Mouse (Mus musculus) adrenal gland, adult 10 weeks (tissue): ENCODE data around the gene Zbtb45. TPM values are rescaled to one million over a fixed set of nuclear protein-coding genes. Genes with fewer than 3 reads are reported as not detected.

ENCODE experiments used
- polyA plus RNA-seq: library from polyadenylated mRNA; stranded (reverse); fragments of 350-450 nt; fragmentation: Illumina TruSeq; extraction: RNeasy Lipid Tissue Mini Kit (QIAGEN cat#74804); gene quantifications from one replicate; pipeline ENCODE4 v1.2.3, GENCODE M21; 2014; ENCODE audit warnings: low read depth, low replicate concordance

The Zbtb45 gene
- polyA plus RNA-seq: 0.82 TPM

GRCm38 (mm10) chr7:13010005-13010908, at the start of gene Zbtb45:
Zbtb45 (minus strand) TSS chr7:13010034.

GRCm38 (mm10) chr7:13054287-13055010, 44.6 kb upstream of the Zbtb45 start, which contains the start of gene Mzf1:
Mzf1 (minus strand) TSS chr7:13054764.

DNA sequence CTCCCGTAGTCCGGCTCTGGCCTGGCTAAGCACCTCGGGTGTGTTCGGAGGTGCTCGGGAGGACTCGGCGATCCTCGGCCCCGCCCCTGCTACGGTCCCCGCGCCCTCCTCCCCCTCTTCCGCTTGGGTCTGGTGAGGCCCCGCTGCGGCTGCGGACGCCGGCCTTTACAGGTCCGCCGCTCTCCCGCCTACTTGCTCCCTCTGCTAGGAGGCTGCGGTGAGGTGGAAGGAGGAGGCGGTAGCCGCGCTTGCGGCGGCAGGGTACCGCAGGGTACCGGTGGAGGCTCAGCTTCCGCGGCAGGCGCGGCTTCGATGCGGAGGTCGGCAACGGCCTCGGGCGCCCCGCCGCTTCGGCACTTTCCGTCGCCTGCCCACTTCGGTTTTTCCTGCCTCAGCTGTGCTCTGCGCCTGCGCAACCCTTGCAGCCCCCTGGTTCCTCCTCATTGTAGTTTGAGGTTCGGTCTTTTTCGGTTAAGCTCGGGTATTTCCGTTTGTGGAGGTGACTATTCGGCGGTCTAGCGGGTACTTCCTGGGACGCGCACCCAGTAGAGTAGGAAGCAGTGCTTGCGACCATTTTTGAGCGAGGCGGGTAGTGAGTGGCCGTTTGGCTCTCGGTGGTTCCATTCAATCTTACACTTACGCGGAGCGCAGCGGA, 28.2 kb upstream of the Zbtb45 start, which contains the start of gene Ube2m:
Gene Ube2m (minus strand): TSS at position 375 of the 655 bp plus-strand sequence.

DNA sequence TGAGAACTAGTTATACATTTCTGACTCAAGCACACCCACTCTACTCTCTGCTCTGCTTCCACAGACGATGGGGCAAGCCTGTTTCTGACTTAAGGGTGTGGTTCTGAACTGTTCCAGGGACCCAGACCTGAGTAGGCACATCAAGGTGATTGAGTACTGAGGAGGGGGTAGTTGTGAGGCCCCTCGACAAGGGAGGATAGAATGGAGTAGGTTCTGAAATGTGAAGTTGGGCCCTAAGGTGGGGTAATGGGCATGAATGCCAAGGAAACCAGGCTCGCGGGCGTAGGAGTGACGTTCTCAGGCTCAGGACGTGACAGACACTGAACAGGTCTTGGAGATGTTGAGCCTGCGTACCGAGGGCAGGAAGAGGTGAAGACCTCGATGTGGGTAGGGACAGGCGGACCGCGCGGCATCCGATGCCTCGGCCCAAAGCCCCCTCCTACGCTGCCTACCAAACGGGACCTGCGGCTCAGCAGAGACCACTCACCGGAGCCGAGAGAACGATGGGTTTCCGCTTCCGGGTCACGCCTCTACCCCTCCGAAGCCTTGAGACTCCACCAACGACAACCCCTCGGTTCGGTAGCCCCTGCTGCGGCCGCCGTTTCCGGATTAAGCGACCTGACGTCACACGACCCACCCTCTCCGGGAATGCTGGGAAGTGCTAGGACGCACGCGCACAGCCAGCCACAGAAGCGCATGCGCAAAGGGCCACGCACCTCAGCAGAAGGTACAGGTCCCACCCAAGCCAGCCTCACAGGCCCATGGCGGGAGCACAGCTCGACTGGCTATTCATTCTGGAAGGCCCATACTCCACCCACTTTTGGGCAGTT, 24.5 kb upstream of the Zbtb45 start, which contains the start of gene Chmp2a:
Gene Chmp2a (minus strand): TSS at position 660 of the 830 bp plus-strand sequence.

DNA sequence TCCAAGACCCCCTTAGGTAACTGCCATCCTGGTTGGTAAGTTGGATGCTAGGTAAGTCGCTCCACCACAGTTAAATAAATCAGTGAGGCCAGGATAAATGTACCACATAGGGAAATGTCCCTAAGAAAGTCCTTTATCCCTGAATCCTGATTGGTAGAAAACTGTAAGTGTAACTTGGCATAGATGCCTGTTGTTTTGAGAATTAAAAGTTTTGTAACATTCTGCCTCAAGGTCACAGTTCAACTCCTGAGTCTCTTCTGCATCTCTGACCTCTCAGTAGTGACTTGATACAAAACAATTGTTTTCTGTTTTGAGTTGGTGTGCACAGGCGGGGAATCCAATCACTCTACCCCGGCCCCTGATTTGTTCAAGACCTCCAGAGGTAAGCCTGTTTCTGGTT, 11.0 kb downstream of the Zbtb45 start, which contains the start of gene Trim28:
Gene Trim28 (plus strand): TSS at position 264 of the 400 bp plus-strand sequence.

GRCm38 (mm10) chr7:12998053-12998452, 11.8 kb downstream of the Zbtb45 start, which contains the start of gene Slc27a5:
Slc27a5 (minus strand) TSS chr7:12998192.

GRCm38 (mm10) chr7:12977682-12978389, 32.0 kb downstream of the Zbtb45 start, which contains the start of gene Zfp446:
Zfp446 (plus strand) TSS chr7:12977848.

GRCm38 (mm10) chr7:12965678-12966091, 44.1 kb downstream of the Zbtb45 start, which contains the start of gene Zfp324:
Zfp324 (plus strand) TSS chr7:12965838.

Other genes starting within 250 kb of the Zbtb45 start
- 4.0 TPM for gene Zscan18, start 206.4 kb downstream of the Zbtb45 start, polyA plus RNA-seq
- 31.4 TPM for gene Zfp329, start 191.2 kb downstream of the Zbtb45 start, polyA plus RNA-seq
- 33.4 TPM for gene Zfp110, start 175.3 kb downstream of the Zbtb45 start, polyA plus RNA-seq
- 6.9 TPM for gene Zfp128, start 128.9 kb downstream of the Zbtb45 start, polyA plus RNA-seq
- 6.2 TPM for gene Zscan22, start 112.2 kb downstream of the Zbtb45 start, polyA plus RNA-seq
- 15.5 TPM for gene Rps5, start 87.7 kb downstream of the Zbtb45 start, polyA plus RNA-seq
- not detected for gene Rnf225, start 82.6 kb downstream of the Zbtb45 start, polyA plus RNA-seq
- 5.4 TPM for gene Zfp324, start 44.2 kb downstream of the Zbtb45 start, polyA plus RNA-seq
- 3.8 TPM for gene Zfp446, start 32.2 kb downstream of the Zbtb45 start, polyA plus RNA-seq
- gene Slc27a5, start 11.8 kb downstream of the Zbtb45 start, polyA plus RNA-seq: not detected
- gene Trim28, start 10.9 kb downstream of the Zbtb45 start, polyA plus RNA-seq: 27.9 TPM
- 108 TPM for gene Chmp2a, start 24.8 kb upstream of the Zbtb45 start, polyA plus RNA-seq
- 79.8 TPM for gene Ube2m, start 28.2 kb upstream of the Zbtb45 start, polyA plus RNA-seq
- 0.52 TPM for gene Mzf1, start 44.7 kb upstream of the Zbtb45 start, polyA plus RNA-seq
- gene Vmn1r85, start 85.1 kb upstream of the Zbtb45 start, polyA plus RNA-seq: not detected
- gene Vmn1r86, start 109.9 kb upstream of the Zbtb45 start, polyA plus RNA-seq: not detected
- gene Vmn1r87, start 130.1 kb upstream of the Zbtb45 start, polyA plus RNA-seq: not detected
- not detected for gene Vmn1r88, start 149.5 kb upstream of the Zbtb45 start, polyA plus RNA-seq
- not detected for gene Vmn1r89, start 203.0 kb upstream of the Zbtb45 start, polyA plus RNA-seq